Mouse (Mus musculus): ENCODE measurements around the gene Chrne.

The Chrne gene

GRCm38 (mm10) chr11:70619101-70619500 lies at the start of gene Chrne:
TSS of gene Chrne (minus strand) at chr11:70619216.
- no peak for DNase-seq

DNA sequence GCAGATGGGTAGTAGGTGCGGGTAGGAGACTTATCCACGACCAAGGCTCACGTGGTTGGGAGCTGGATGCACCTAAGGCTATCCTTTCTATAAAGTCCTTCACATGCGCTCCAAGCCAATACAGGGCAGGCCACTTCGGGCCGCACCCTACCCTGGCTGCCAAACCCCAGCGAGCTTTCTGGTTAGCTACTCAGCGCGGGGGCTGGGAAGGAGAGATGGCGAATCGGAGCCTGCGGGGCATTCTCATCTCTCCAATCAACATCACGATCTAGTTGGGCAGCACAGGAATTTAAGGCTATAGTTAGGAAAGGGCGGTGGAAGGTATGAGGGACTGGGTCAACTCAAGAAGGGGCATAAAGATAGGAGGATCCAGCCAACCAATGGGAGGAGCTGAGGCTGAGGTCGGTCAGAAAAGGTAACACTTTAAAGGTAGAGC lies 49.3 kb upstream of the Chrne start:
- DNase-seq, result no peak

DNA sequence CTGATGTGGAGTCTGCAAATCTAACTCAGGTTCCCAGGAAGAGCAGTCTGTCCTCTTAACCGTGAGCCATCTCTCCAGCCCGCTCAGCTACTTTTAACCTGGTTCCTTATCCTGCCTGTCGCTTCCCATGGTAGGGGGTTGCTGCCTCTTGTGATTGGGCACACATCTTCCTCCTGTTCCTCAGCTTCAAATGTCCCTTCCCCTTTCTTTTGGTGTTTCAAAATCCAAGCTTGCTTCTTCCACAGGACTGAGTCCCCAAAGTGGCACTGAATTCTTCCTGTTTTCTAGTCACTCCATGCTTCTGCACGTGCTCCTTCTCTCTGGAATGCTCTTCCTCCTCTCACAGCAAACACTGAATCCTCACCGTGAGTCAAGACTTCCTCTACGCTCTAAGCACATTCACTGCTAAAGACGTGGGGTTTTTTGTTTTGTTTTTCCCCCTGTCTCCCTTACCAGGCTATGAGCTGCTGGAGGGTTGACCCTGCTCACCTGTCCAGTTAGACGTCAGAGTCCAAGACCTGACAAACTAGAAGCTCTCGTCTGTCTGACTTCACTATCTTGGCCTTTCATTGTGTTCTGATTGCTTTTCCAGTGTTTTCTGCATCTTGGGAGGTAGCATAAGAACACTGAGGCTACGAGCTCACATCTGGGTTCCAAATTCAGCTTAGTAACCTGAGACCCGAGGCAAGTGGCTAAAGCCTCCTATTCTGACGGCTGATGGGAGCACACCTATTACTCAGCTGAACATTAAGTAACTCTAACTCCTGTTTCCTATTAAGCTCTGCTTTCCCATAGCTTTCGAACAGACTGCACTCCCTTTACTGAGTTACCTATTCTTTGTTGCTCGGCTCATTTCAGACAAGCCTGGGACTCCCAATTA lies 48.5 kb upstream of the Chrne start:
- DNase-seq, result no peak

GRCm38 (mm10) chr11:70666687-70667086 lies 47.7 kb upstream of the Chrne start:
- DNase-seq, result no peak

DNA sequence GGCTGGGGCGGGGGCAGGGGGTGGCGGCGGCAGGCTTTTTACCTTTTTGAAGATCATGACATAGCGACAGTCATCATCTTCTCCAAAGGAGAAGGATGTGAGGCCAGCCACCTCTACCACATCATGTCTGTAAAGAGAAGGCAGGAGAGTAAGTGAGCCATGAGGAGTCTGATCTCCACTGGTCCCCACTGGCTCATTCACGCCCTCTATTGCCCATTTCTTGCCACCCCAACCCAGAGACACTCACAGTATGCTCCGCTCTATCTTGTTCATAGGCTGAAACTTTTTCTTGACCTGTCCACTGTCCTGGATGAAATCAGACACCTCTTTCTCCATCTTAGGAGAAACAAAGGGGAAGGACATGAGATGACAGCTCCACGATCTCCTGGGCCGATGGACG lies 45.7 kb upstream of the Chrne start:
- no peak for DNase-seq

- DNase-seq, result no peak
Measured at GRCm38 (mm10) chr11:70663957-70664356, 44.9 kb upstream of the Chrne start.

DNA sequence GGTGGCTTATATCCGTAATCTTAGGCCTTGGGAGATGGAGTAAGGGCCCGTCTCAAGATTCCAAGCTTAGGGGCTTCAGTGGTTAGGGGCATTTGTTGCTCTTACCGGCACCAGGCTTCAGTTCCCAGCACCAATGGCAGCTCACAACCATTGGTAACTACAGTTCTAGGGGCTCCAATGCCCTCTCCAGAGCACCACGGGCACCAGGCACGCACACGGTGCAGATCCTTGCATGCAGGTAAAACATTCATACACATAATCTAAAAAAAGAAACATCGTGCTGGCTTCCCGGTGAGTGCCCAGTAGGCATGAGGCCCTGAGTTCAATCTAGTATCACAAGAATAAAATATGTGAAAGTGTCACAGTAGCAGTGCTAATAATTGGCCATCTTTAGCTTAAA lies 44.1 kb upstream of the Chrne start:
- no peak for DNase-seq

GRCm38 (mm10) chr11:70660571-70660970 lies 41.6 kb upstream of the Chrne start:
- no peak for DNase-seq

DNA sequence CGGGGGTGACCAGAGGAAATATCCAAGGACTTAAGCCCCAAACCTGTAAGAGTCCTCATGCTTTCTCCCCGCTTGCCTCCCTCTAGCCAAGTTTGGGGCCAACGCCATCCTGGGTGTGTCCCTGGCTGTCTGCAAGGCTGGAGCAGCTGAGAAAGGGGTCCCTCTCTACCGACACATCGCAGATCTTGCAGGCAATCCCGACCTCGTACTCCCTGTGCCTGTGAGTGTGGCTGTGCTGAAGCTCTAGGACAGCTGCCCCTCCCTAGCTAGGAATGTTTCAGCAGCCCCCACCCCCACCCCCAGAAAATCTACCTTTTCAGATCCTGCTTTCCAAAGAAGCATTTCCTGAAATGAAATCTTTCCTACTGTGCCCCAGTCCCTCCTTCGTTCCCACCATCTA lies 39.9 kb upstream of the Chrne start:
- no peak for DNase-seq

GRCm38 (mm10) chr11:70658521-70658920 lies 39.5 kb upstream of the Chrne start:
- DNase-seq, result no peak

GRCm38 (mm10) chr11:70657991-70658390 lies 39.0 kb upstream of the Chrne start:
- DNase-seq, result no peak

GRCm38 (mm10) chr11:70657573-70657972 lies 38.6 kb upstream of the Chrne start:
- DNase-seq, result peak; percentile 47

DNA sequence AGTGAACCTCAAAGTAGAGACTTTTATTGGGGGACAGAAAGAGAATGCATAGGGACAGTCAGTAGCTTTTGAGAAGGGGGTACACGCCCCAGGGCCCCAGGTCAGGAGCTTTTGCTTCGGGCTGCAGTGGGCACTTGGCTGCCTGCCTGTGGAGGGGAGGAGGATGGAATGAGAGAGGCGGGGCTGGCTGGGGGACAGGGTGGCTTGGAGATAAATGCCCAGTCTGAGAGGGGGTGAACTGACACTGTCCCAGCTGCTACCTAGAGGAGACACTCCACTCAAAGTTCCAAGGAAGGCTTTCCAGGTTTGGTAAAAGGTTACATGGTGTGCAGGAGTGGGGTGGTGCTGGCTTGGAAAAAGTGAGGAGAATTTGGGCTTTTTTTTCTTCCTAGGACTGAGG lies 37.9 kb upstream of the Chrne start, which contains the start of gene Eno3:
TSS of gene Eno3 (plus strand) at position 239 of the 400 bp plus-strand sequence.
- DNase-seq, result no peak

- DNase-seq, result peak; percentile 22
Measured at GRCm38 (mm10) chr11:70656456-70656927, 37.5 kb upstream of the Chrne start.

- DNase-seq, result peak; percentile 79
Measured at GRCm38 (mm10) chr11:70655571-70656455, 36.8 kb upstream of the Chrne start.

DNA sequence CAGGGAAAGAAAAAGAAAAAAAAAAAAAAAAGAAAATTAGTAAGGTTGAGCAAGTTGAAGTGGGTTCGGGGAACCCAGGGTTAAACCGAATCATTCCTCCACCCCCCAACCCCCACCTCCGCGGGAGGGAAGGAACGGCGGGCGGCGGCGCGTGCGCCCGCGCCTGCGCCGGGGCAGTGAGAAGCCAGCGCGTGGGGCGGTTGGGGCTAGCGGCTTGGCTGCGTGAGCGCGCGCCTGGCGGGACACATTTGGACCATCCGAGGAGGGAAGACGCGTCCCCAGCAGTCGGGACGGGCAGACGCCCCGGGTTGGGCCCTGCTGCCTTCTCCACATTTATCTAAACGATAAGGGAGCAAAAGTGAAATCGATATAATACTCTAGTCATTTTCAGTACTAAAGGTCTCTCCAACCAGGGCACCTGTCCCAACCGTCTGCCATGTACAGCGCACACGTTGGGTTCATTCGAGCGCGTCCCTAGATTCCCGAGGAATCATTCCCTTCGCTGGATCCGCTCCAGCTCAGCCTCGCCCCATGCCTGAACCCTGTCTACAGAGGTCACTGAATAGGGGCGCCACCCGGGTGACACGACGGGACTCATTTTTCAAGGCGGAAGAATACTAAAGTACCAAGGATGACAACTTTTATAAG lies 36.0 kb upstream of the Chrne start:
- peak; percentile 84 for DNase-seq

DNA sequence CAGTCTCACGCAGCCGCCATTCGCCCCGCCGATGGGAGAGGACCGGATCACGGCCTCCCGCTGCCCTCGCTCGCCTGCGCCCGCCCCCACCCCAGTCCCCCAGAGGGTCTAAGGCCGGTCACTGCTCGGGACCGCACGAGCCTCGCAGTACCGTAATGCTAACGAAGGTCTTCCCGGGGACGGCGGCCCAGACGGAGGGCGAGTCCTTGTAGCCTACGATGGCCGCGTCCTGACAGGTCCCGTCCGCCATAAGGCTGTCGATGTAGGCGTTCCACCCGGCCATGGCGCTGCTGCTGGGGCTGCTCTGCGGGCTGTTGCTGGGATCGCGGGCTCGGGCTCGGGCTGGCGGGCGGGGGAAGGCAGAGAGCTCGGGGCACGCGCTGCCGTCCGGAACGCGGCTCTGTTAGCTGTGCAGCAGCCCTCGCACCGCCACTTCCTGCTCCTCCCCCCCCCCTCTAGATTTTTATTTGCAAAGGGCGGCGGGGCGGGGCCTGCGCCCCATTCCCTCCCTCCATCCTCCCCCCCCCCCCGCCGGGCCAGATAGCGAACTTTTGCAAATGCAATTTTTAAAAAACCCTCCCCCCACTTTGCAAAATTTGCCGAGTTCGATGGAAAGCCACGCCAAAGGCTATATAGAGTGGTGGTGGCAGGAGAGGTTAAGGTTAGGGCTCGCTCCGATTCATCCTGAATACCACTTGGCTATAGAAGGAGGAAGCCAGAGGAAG lies 35.3 kb upstream of the Chrne start, which contains the start of gene Pfn1:
TSS of gene Pfn1 (minus strand) at position 447 of the 725 bp plus-strand sequence.
- peak; percentile 83 for DNase-seq

DNA sequence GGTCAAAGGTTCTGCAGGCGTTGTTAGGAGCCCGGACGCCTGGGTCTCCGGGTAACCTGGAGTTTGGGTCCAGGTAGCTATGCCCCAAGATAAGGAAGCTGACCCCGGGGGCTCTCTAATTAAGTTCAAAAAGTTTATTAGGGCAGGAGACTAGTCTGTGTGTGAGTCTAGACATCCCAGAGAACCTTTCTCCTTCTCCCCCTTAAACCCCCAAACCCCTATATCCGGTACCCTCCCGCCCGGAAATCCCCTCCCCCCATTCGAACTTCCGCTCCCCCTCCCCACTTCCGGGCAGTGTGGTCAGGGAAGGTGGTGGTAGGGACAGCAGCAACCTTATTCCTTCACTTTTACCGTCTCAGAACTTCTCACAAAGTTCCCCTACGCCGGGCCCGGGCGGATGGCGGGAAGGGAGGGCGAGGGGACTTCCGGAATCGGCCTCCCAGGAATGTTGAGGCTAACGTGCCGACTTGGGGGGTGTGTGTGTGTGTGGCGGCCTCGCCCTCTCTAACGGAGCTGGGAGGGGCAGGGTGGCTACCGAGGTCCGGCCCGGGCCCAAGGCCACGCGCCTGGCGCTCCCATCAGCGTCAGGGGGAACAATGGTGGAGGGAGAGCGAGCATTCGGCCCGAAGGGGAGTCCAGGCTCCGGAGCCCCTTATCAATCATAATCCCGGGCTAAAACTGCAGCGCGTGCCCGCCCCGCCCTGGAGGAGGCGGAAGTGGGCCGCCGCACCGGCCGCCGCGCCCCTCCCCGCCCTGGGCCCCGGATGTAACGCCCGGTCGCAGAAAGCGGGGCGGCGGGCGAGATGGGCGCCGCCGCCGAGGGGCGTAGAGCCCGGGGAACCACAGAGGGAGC lies 34.6 kb upstream of the Chrne start:
- DNase-seq, result peak; percentile 86

DNA sequence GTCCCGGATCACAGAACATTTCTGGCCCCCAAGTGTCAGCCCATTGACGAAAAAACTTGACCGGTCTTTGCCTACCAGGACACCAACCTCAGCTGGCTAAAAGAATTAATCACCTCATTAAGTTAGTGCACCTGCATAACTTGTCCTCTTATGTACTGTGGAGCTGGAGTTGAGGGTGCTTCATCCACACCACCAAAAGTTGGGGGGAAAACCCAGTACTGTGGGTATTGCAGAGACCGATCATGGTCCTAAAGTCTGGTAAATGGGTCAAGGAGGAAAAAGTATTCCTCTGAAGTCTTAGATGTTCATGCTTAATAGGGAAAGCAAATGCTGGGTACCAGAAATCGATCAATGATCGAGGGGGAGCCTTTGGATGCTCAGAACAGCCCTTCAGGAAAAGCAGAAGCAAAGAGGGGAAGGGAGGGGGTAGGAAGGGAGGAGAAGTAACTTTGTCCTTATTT lies 33.9 kb upstream of the Chrne start:
- DNase-seq, result no peak

GRCm38 (mm10) chr11:70652029-70652883 lies 33.2 kb upstream of the Chrne start:
- peak; percentile 65 for DNase-seq

All from thymus, postnatal 25 days (tissue).